Mouse (Mus musculus) MEL (cell line): ENCODE data around the gene Cyp27a1.

Experiments
- CHD2 ChIP-seq: IDR thresholded peaks from 2 replicates; pipeline ENCODE4 v1.6.1; 2011; ENCODE audit warnings: low read length, improper control_type of control experiment
- CTCF ChIP-seq, 3 experiments: IDR thresholded peaks in 2 of 3; conservative IDR thresholded peaks in 1 of 3; 2 replicates each; pipeline ENCODE4 v1.5.1; 2011 to 2012; ENCODE audit warnings: low read length in 3 of 3, low read depth in 2 of 3, mild to moderate bottlenecking in 2 of 3, improper control_type of control experiment in 1 of 3, inconsistent platforms in 1 of 3, mixed read lengths in 1 of 3, moderate library complexity in 1 of 3; ENCODE audit not compliant: control insufficient read depth in 1 of 3, insufficient read depth in 1 of 3, poor library complexity in 1 of 3, severe bottlenecking in 1 of 3
- GABPA ChIP-seq: IDR thresholded peaks from 2 replicates; pipeline ENCODE4 v1.6.1; 2012; ENCODE audit warnings: low read depth, mild to moderate bottlenecking, inconsistent platforms, low read length, improper control_type of control experiment, moderate library complexity
- GATA1 ChIP-seq: IDR thresholded peaks from 2 replicates; pipeline ENCODE4 v1.6.1; 2011; ENCODE audit warnings: low read depth, low read length, improper control_type of control experiment
- KAT2A ChIP-seq: conservative IDR thresholded peaks from 2 replicates; pipeline ENCODE4 v1.6.1; 2012; ENCODE audit warnings: low read depth, low read length, improper control_type of control experiment, inconsistent platforms
- MAZ ChIP-seq: IDR thresholded peaks from 2 replicates; pipeline ENCODE4 v1.6.1; 2012; ENCODE audit warnings: low read depth, mild to moderate bottlenecking, inconsistent platforms, low read length, improper control_type of control experiment
- MYB ChIP-seq: IDR thresholded peaks from 2 replicates; pipeline ENCODE4 v1.6.1; 2011; ENCODE audit warnings: mild to moderate bottlenecking, low read depth, low read length, improper control_type of control experiment

GRCm38 (mm10) chr1:74771467-74771844, 58.1 kb downstream of the Cyp27a1 start:
- no peak for TF ChIP-seq CHD2
- no peak for TF ChIP-seq GABPA
- no peak for TF ChIP-seq GATA1
- no peak for TF ChIP-seq MYB
- TF ChIP-seq MAZ, result no peak
- no peak for TF ChIP-seq CTCF (IDR thresholded peaks at IDR 0.05 in 2 of 3, conservative IDR thresholded peaks at IDR 0.05 in 1 of 3; ENCODE audit: control insufficient read depth in 1 of 3, insufficient read depth in 1 of 3, low read depth in 2 of 3, low read length in 3 of 3, poor library complexity in 1 of 3, severe bottlenecking in 1 of 3)
- TF ChIP-seq KAT2A, result no peak
